Mouse (Mus musculus) hindbrain, embryonic 15.5 days (tissue): Measurements from ENCODE around the gene Sipa1l1. TPM values are rescaled to one million over a fixed set of nuclear protein-coding genes. Genes with fewer than 3 reads are reported as not detected.

Experiments used
- ATAC-seq: fragments of 200-750 bp; cut with Nextera tagmentation; 2 replicates; pipeline ENCODE4 v1.8.0; 2017; ENCODE audit warnings: low read depth, moderate number of reproducible peaks, moderate TSS enrichment; ENCODE audit not compliant: low FRiP score
- H3K27ac ChIP-seq: fragments of 300-500 bp; sonication (generic); replicated peaks from 2 replicates; pipeline ENCODE4 v1.5.1; 2015; ENCODE audit warnings: mild to moderate bottlenecking, inconsistent platforms
- H3K27me3 ChIP-seq: fragments of 300-500 bp; sonication (generic); 2 replicates; pipeline ENCODE4 v1.6.1; 2015; ENCODE audit warnings: control low read depth, inconsistent platforms
- H3K36me3 ChIP-seq: fragments of 300-500 bp; sonication (generic); 2 replicates; pipeline ENCODE4 v1.6.1; 2015; ENCODE audit warnings: control low read depth, inconsistent platforms
- H3K4me1 ChIP-seq: fragments of 300-500 bp; sonication (generic); replicated peaks from 2 replicates; pipeline ENCODE4 v1.6.1; 2015; ENCODE audit warnings: control low read depth, inconsistent platforms
- H3K4me2 ChIP-seq: fragments of 300-500 bp; sonication (generic); 2 replicates; pipeline ENCODE4 v1.6.1; 2015; ENCODE audit warnings: moderate library complexity, mild to moderate bottlenecking, inconsistent platforms
- H3K4me3 ChIP-seq: fragments of 300-500 bp; sonication (generic); 2 replicates; pipeline ENCODE4 v1.5.1; 2015; ENCODE audit warnings: mild to moderate bottlenecking, inconsistent platforms
- H3K9ac ChIP-seq: fragments of 300-500 bp; sonication (generic); 2 replicates; pipeline ENCODE4 v1.6.1; 2015; ENCODE audit warnings: inconsistent platforms
- H3K9me3 ChIP-seq: fragments of 300-500 bp; sonication (generic); 2 replicates; pipeline ENCODE4 v1.6.1; 2016; ENCODE audit warnings: control low read depth, inconsistent platforms
- WGBS: fragments of 180-500 bp; shearing (Covaris S2); methylation state at CpG from one replicate; pipeline ENCODE4 v1.1.7; 2015; 5-methylcytosine and 5-hydroxymethylcytosine counted together
- polyA plus RNA-seq: library from polyadenylated mRNA; unstranded; fragments of >200 nt; fragmentation: Nextera tagmentation; extraction: Ambion mirVana; gene quantifications from 2 replicates; pipeline ENCODE4 v1.2.1, GENCODE M21; 2015

The Sipa1l1 gene
- polyA plus RNA-seq, 1 experiment from 2014 or later: 14.1 TPM

DNA sequence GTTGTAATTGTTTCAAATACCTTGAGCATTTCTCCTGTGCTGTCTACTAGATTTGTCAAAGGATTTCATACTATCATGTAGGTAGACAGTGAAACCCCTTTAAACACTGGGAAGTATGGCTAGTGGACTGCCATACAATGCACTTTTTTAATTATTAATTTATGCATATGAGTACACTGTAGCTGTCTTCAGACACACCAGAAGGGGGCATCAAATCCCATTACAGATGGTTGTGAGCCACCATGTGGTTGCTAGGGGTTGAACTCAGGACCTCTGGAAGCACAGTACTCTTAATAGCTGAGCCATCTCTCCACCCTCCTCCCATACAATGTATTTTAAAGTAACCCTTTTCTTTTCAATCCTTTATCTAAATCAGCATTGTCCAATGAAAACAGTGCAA is 219.0 kb downstream of the Sipa1l1 start:
- H3K36me3 ChIP-seq: no peaks in the 10 kb centered on the region
- no peak overlapping the region for H3K4me2 ChIP-seq
- no peaks in the 10 kb centered on the region for H3K4me1 ChIP-seq
- H3K9ac ChIP-seq: no peak overlapping the region
- H3K27ac ChIP-seq: no peak overlapping the region
- no peaks in the 10 kb centered on the region for H3K27me3 ChIP-seq
- no peak overlapping the region for H3K4me3 ChIP-seq
- no peak for ATAC-seq
- H3K9me3 ChIP-seq: no peaks in the 10 kb centered on the region

DNA sequence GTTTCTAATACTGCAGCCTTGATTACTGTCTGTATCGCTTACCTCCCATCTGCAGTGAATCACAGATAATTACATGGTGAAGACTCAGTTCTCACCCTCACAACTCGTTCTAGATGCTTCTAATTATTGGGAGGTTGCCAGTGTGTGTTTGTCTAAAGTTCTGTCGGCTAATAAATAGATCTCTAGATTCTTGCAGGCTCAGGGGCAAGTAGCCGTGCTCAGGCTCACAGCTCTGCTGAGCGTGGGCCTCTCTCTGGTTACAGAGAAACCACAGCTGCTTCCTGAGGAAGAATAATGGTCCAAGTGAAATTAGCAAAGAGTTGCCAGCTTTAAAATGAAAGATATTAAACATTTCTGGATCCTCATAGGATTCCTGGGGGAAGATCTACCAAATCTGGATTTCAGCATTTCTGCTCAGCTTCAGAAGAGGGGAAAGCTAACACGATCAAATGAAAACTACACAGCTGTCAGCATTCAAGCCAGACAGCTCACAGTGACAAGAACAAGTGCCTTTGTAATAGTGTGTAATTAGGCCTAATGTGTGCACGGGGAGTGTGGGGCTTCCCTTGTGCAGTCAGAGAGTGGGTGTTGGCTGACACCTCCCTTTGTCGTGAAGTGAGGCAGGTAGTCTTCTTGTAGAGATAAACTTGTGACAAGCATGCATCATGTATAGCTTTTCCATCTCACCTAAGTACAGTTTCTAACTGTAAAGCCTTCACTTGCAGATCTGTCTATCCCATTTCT is 225.2 kb downstream of the Sipa1l1 start:
- Histone ChIP-seq H3K4me3 (no peak overlapping the region), H3K4me2 (no peak overlapping the region), H3K27me3 (no peaks in the 10 kb centered on the region), H3K36me3 (no peaks in the 10 kb centered on the region), H3K9ac (no peak overlapping the region), H3K9me3 (no peaks in the 10 kb centered on the region), H3K4me1 (peaks cover 9% of the 10 kb centered on the region; the same call in 1 of the 2 replicates), H3K27ac (no peak overlapping the region)
- 46% methylated on average over 8 of the region's 8 CpGs for WGBS
- no peak for ATAC-seq

DNA sequence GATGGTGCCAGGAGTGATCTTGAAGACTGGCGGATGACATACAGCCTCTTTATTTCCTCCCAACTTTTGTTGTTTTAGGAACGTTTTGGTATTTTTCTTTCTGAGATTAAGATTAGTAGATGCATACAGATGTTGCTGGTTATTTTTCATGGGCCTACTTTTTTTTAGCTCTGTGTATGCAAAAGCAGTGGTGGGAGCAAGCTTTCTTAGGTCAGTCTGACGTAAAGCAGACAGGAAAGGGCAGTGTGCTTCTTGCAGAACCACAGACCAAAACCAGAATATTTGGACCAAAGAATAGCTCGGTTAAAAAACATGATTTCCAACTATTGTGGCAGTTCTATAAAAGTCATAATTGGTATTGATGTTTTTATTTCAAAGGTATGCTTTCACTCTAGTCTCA is 226.1 kb downstream of the Sipa1l1 start:
- Histone ChIP-seq H3K9me3 (no peaks in the 10 kb centered on the region), H3K9ac (no peak overlapping the region), H3K4me3 (no peak overlapping the region), H3K4me2 (no peak overlapping the region), H3K36me3 (no peaks in the 10 kb centered on the region), H3K27me3 (no peaks in the 10 kb centered on the region), H3K4me1 (peaks cover 12% of the 10 kb centered on the region), H3K27ac (no peak overlapping the region)
- 93% methylated on average over 4 of the region's 4 CpGs for WGBS
- ATAC-seq: no peak

DNA sequence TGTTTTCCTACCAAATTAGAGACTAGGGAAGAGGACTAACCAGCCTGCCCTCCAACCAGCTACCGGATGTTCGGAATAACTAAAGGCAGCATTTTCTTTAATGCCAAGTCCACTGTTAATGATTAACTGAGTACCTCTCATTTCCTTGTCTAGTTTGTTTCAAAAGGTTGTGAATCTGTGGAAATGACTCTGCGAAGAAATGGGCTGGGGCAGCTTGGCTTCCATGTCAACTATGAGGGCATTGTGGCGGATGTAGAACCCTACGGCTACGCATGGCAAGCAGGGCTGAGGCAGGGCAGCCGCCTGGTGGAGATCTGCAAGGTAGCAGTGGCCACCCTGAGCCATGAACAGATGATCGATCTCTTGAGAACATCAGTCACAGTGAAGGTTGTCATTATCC is 228.1 kb downstream of the Sipa1l1 start:
- ATAC-seq: no peak
- no peak overlapping the region for H3K4me2 ChIP-seq
- no peak overlapping the region for H3K27ac ChIP-seq
- no peaks in the 10 kb centered on the region for H3K27me3 ChIP-seq
- H3K36me3 ChIP-seq: no peaks in the 10 kb centered on the region
- no peaks in the 10 kb centered on the region for H3K9me3 ChIP-seq
- WGBS: 86% methylated on average over 8 of the region's 8 CpGs
- no peak overlapping the region for H3K4me3 ChIP-seq
- no peak overlapping the region for H3K9ac ChIP-seq
- H3K4me1 ChIP-seq: peaks cover 14% of the 10 kb centered on the region

DNA sequence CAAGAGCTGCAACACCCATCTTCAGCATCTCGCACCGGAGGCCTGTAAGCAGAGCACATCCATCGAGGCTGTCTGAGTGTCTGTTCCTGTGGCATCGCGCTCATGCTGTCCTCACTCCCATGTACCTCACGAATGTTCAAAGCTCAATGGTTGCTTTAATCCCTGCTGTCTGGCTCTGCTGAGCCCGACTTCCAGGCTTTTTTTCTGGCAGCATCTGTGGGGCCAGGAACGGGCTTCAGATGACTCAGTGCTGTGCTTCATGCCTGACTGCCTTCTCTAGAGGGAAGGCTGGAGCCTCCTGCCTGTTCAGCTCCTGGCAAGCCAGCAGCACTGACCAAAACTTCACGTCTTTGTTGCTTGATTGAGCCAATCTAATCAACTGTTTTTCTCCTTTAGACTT is 228.6 kb downstream of the Sipa1l1 start:
- H3K4me2 ChIP-seq: no peak overlapping the region
- H3K36me3 ChIP-seq: no peaks in the 10 kb centered on the region
- ATAC-seq: no peak
- H3K27me3 ChIP-seq: no peaks in the 10 kb centered on the region
- peaks cover 14% of the 10 kb centered on the region for H3K4me1 ChIP-seq
- H3K9ac ChIP-seq: no peak overlapping the region
- H3K9me3 ChIP-seq: no peaks in the 10 kb centered on the region
- 55% methylated on average over 9 of the region's 9 CpGs for WGBS
- H3K27ac ChIP-seq: no peak overlapping the region
- H3K4me3 ChIP-seq: no peak overlapping the region

DNA sequence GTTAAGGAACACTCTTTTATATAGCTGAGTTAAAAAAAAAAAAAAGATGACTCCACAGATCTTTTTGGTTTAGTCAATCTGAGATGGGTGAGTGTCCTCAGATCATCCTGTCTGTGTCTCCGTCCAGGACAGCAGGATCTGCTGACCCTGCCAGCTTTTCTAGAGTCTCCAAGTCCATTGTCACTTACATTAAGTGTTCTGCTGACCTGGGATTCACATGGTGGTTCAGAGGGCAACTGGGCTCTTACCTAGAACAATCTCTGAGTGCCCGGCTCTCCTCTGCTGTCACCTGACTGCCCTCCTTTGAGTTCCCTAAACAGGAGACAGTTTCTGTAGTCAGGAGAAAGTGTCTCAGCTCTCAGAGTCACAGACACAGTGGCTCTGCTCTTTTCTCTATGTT is 229.8 kb downstream of the Sipa1l1 start:
- Histone ChIP-seq H3K4me1 (peaks cover 14% of the 10 kb centered on the region), H3K9me3 (no peaks in the 10 kb centered on the region), H3K27me3 (no peaks in the 10 kb centered on the region), H3K27ac (no peak overlapping the region), H3K4me3 (no peak overlapping the region), H3K4me2 (no peak overlapping the region), H3K36me3 (no peaks in the 10 kb centered on the region), H3K9ac (no peak overlapping the region)
- 90% methylated on average over 2 of the region's 2 CpGs for WGBS
- no peak for ATAC-seq

DNA sequence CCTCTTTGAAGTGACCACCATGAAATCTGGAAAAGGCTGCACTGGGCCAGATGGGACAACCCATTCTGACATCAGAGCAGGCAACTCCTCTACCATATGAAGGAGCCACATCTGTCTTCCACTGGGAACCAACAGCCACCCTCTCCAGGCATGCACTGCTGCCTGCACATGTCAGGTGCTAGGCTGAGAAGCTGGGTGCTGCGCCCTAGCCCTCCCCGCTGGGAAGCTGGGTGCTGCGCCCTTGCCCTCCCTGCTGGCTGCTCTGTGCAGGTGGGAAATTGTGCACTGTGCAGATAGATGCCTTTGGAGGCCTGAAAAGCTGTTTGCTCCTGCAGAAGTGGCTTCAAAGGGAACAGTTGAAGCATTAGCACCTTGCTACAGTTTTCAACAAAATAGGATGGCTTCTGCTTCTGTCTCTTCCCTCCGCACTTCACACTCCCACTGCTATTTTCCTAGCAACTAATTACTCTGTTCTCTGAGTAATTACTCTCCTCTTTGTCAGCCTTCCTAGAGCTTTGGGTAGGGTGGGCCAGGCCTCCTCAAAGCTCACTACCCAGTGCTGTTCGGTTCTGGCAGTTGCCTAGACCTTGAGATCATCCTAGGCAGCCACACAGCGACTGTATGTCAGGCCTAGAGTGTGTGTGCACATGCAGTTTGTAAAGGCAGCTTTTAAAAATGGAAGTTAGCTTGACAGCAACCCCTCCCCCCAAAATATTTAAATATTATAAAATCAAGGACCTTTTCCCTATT is 231.0 kb downstream of the Sipa1l1 start:
- Histone ChIP-seq H3K36me3 (no peaks in the 10 kb centered on the region), H3K27me3 (no peaks in the 10 kb centered on the region), H3K4me3 (no peak overlapping the region), H3K9me3 (no peaks in the 10 kb centered on the region), H3K4me1 (peaks cover 14% of the 10 kb centered on the region), H3K4me2 (no peak overlapping the region), H3K27ac (no peak overlapping the region), H3K9ac (no peak overlapping the region)
- WGBS: 75% methylated on average over 6 of the region's 6 CpGs
- peak; percentile 54; the same call in 1 of the 2 replicates for ATAC-seq

DNA sequence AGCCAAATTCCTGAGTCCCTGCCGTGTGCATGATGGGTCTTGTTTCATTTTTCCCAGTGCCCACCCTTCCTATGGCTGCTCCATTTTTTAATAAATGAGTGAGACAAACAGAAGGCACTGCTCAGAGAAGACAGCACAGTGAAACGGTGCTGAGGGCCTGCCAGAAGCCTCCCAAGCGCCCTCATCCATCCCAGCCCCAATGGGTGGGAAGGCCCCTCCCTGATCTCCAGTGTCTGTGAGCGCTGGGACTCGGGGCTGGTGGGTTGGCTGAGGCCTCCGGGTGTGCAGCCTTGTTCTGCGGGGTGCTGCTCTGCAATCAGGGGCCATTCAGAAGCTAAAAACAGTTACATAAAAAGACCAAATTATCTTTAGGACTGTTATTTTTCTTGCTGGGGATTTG is 231.7 kb downstream of the Sipa1l1 start:
- Histone ChIP-seq H3K27ac (no peak overlapping the region), H3K4me3 (no peak overlapping the region), H3K27me3 (no peaks in the 10 kb centered on the region), H3K4me2 (no peak overlapping the region), H3K36me3 (no peaks in the 10 kb centered on the region), H3K4me1 (peaks cover 14% of the 10 kb centered on the region), H3K9ac (no peak overlapping the region), H3K9me3 (no peaks in the 10 kb centered on the region)
- WGBS: 73% methylated on average over 7 of the region's 7 CpGs
- ATAC-seq: no peak

DNA sequence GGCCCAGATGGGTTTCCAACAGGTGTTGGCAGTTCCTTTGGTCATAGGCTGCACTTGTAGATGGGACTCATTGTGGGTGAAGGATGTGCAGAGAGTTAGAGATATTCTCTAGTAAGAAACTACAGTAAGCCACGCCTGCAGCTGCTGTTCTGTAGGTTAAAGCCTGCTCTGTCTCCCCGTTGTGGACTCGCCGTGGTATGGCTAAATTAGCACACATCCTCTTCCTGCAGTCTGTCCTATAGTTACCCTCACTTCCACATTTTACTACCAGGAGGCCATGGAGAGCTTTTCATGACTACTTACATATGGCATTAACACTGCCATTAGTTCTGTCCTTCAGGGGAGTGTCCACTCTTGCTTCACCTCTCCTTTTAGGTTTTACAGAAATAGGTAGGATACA is 232.3 kb downstream of the Sipa1l1 start:
- WGBS: 85% methylated on average over 4 of the region's 4 CpGs
- ATAC-seq: no peak

DNA sequence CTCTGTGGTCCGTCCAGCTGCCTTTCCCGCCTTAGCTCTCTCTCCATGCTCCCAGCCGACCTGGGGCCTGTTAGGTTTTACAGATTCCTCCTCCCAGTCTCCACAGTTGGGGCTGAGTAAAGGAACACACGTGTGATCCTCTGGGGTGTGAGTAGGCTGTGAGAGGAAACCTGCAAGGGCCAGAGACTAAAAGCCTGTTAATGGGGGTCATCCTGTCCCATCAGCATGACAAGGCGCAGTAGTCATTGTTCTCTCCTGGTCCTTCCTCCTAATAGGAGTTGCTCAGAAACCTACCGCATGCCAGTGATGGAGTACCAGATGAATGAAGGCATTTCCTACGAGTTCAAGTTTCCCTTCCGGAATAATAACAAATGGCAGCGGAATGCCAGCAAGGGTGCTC is 233.5 kb downstream of the Sipa1l1 start:
- Histone ChIP-seq H3K9me3 (no peaks in the 10 kb centered on the region), H3K4me1 (peaks cover 9% of the 10 kb centered on the region), H3K27me3 (no peaks in the 10 kb centered on the region), H3K4me3 (no peak overlapping the region), H3K9ac (no peak overlapping the region), H3K4me2 (no peak overlapping the region), H3K36me3 (no peaks in the 10 kb centered on the region), H3K27ac (no peak overlapping the region)
- 84% methylated on average over 9 of the region's 9 CpGs for WGBS
- ATAC-seq: no peak

More for the DNA sequence above, 232.3 kb downstream of the Sipa1l1 start:
- Histone ChIP-seq H3K9ac (no peak overlapping the region), H3K4me1 (peaks cover 14% of the 10 kb centered on the region), H3K9me3 (no peaks in the 10 kb centered on the region), H3K4me3 (no peak overlapping the region), H3K36me3 (no peaks in the 10 kb centered on the region), H3K27me3 (no peaks in the 10 kb centered on the region), H3K4me2 (no peak overlapping the region), H3K27ac (no peak overlapping the region)

DNA sequence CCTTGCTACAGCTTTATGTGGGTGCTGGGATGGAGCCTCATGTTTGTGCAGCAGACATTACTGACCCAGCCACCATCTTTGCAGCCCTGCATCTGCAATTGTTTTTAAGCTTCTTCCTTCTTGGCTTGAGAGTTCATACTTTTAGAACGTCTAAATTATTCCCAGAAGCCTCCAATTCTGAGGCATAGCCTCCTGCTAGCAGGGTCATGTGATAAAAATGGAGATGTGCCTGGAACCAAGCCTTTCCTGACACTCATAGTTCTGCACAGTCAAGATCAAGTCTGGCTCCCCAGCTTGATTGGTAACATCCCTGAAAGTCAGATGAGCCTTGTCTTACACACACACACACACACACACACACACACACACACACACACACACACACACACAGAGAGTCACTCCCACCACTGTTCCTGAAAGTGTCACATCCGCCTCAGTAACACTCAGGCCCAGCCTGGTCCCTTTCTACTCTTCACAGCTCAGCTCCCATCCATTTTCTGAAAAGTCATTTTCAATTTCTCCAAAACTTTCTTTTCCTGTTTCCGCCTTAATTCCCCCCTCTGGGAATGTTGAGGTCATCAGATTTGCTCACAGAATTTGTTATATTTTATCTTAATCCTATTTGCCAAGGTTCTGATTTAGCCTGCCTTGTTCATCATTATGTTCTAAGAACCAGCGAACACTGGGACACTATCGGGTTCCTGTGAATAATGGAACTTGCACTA is 238.6 kb downstream of the Sipa1l1 start:
- Histone ChIP-seq H3K4me3 (no peak overlapping the region), H3K9ac (no peak overlapping the region), H3K9me3 (no peaks in the 10 kb centered on the region), H3K27me3 (no peaks in the 10 kb centered on the region), H3K4me2 (no peak overlapping the region), H3K4me1 (peaks cover 5% of the 10 kb centered on the region; the same call in 1 of the 2 replicates), H3K27ac (no peak overlapping the region), H3K36me3 (no peaks in the 10 kb centered on the region)
- 72% methylated on average over 5 of the region's 5 CpGs for WGBS
- no peak for ATAC-seq

DNA sequence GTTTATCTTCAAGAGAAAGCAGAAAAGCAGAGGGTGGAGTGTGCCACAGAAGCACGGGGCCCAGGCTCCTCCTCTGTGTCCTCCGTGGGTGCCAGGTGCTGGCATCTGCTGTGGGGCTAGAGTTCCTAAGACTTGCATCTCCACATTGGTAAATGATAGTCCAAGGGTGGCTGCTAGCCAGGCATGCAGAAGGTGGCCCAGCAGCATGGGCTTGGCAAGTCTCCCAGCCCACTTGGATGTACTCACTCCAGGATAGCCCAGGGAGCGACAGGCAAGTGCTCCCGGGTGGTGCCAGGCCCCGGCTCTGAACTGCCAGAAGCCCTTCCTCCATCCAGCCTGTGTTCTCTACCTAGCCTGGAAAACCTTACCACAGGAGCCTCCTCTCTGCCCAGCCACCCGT is 239.4 kb downstream of the Sipa1l1 start:
- H3K9ac ChIP-seq: no peak overlapping the region
- peak; percentile 48; the same call in 1 of the 2 replicates for ATAC-seq
- H3K4me1 ChIP-seq: peaks cover 5% of the 10 kb centered on the region; the same call in 1 of the 2 replicates
- H3K4me2 ChIP-seq: no peak overlapping the region
- no peaks in the 10 kb centered on the region for H3K27me3 ChIP-seq
- no peak overlapping the region for H3K27ac ChIP-seq
- H3K9me3 ChIP-seq: no peaks in the 10 kb centered on the region
- H3K4me3 ChIP-seq: no peak overlapping the region
- H3K36me3 ChIP-seq: no peaks in the 10 kb centered on the region
- 64% methylated on average over 6 of the region's 6 CpGs for WGBS
